Mouse (Mus musculus): ENCODE measurements at regions not wholly inside any gene's neighbourhood (a gene's known extent, or its start where the extent isn't known, plus 50 kb on each side); places are given as distances from the start of the nearest gene placed in this dataset.

DNA sequence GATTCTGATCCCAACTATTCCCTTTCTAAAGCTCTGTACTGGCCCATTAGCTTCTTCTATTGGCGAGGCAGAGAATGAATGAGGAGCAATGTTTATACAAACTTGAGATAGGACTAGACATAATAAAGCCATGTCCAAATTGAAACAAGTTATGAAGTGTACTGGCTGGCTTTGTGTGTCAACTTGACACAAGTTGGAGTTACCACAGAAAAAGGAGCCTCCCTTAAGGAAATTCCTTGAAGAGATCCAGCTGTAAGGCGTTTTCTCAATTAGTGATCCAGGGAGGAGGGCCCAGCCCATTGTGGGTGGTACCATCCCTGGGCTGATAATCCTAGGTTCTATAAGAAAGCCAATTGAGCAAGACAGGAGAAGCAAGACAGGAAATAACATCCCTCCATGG is 135.9 kb upstream of the Cr2 start:
- peak; percentile 5 to 48 for DNase-seq

DNA sequence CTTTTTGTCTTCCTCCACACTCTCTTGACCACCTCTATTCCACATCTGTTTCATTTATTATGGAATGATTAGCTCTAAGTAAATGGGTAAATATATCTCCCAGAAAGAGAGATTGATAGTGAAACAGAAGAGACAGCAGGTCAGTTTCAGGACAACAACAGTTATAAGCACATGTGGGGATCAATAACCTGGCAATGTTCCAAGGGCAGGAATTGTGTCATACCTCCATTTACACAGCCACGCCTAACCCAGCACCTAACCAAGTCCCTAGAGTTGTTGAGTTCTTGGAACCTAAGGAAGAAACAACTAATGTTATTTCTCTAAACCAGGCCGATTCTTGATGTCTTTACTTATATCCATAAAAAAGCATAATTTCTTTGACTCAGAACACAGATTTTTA is 108.6 kb upstream of the Cr2 start:
- DNase-seq = no peak

DNA sequence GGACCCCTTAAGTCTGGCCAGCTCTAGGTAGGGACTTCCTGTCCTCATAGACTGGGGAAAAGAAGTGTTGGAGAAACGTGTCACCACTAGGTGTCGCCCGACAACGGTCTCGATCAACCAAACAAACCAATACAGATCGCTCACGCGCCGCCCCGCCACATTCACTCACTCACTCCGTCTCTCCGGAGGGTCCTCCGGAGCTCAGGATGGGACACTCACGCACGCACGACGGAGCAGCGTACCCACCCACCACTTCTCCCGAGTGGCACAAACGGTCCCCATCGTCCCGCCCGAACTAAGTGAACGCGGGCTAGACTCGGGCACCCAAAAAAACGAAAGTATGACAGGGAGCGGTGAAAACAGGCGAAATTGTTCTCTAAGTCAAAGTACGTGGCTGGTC is 65.0 kb upstream of the Cr2 start:
- peak; percentile 93 to 98 for DNase-seq

DNA sequence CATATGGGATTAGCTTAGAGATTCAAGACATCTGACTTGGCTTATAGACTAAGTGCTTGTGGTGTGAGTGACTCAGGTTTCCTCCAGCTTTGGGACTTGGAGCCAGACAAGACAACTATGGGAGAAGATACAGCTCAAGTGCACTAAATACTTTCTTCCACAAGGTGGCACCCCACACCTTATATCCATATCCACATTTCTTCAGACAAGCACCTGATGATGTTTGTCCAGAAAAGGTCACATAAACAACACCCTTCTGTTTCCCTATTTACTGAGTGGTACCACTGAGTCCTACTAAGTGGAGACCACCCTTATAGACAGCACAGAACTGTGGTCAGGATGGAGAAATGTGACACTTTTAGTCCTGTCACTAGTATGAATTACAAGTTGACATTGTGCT is 56.1 kb upstream of the Cr2 start:
- peak in 1 of 2 experiments; percentile 32 for DNase-seq

DNA sequence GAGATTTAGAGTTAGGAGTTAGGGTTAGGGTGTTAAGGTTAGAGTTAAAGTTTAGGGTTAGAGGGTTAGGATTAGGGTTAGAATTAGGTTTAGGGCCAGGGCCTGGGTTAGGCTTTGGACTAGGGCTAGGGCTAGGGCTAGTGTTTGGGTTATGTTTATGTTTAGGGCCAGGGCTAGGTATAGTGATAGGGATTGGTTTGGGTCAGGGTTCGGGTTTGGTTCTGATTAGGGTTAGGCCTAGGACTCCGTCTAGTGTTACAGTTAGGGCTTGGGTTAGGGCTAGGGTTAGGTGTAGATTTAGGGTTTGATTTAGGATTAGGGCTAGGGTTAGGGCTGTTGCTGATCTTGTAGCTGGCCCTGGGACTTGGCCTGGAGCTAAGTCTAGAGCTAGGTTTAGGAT is 50.5 kb upstream of the Cr2 start:
- DNase-seq = no peak

All from lung, postnatal 4 days (tissue).